Mouse (Mus musculus) ovary, adult 18-20 months (tissue): ENCODE measurements at regions not wholly inside any gene's neighbourhood (a gene's known extent, or its start where the extent isn't known, plus 50 kb on each side); places are given as distances from the start of the nearest gene placed in this dataset.

Source experiments
- DNase-seq: peaks from one replicate; pipeline ENCODE4 v3.0.0; 2022; ENCODE audit warnings: low spot score, mixed read lengths

DNA sequence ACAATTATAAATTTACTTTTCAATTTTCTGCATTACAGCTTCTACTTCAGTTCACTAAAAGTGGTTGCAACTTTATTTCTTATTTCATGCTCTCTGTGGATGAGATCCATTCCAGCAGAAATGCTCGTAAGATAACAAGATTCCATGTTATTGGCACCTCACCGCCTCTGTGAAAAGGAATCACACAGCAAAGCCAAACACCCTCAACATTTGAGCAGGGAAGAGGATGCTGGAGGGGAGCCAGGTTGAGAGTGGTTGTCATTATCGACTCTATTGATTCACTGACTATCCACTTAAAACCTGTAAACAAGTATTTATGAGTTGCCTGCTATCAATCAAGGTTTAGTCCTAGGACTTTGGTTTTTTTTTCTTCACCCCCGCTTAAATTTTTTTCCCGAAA lies 261.1 kb upstream of the Ccdc54 start:
- no peak for DNase-seq

DNA sequence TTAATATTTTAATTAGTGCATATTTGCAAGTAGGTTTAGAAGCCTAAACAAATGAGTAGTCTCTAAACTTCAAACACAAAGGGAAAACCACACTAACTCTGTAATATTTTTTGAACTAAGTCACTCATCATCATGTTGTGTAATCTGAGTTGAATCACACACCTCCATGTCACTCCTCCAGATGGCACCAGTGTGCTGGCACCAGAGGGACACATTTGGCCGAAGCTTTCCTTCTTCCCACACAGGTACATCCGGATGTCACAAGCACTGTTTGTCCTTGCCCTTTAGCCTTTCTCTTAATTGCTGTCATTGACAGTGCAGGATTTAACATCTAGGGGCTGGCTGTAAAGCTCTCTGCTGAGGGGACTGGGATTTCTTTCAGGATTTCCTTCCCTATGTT lies 256.7 kb upstream of the Ccdc54 start:
- DNase-seq: no peak

DNA sequence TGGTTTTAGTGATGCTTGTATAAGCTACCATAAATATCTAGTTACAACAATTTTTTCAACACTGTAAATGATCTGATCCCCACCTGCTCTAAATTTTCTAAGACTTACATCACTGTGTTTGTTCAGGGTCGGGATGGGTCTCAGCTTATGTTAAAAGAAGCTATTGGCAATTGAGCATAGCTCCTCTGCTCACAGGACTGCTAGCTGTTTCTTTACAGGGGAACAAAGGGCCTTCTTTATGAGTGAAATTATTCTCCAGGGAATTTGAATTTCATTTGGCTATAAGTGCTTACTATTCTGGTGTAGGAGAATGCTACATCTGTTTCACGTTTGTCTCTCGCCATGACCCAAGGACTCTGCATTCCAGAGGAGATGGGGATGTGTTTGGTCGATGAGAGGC lies 255.6 kb upstream of the Ccdc54 start:
- no peak for DNase-seq

DNA sequence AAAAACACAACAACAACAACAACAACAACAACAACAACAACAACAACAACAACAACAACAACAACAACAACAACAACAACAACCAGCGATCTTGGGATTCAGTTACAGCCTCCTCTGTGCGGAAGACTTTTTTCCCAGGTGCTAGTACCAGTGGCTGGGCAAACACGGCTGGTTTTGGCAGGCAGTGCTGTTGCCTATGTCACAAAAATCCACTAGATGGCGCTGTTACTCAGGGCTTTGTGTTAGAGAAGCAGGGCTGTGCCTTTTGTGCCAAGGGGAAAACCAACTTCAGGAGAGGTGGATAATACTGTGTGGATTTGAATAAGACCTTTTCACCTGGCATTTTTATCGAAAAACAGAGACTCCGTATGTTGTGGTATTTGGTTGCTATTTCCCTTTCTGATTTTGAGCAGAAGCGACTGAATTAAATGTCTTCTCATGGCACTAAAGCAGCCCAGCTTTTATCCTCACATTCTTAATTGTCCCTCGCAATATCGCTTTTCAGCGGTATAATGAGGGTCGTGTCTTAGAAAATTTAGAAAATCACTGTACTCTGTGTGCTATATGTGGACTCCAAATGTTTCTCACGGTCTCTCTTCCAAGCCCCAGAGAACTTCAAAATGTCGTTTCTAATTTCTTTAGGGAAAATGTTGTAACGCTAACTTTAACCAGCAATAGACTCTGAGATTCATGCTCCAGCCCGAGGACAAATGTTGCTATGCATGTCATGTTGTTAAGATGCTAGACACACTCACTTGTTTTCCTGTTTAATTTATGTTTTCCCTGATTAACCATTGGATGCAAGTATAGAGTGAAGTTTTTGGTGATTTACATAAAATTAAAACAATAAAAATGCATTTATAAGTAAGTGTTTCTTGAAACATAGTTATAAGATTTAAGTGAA lies 251.0 kb upstream of the Ccdc54 start:
- peak; percentile 46 for DNase-seq

DNA sequence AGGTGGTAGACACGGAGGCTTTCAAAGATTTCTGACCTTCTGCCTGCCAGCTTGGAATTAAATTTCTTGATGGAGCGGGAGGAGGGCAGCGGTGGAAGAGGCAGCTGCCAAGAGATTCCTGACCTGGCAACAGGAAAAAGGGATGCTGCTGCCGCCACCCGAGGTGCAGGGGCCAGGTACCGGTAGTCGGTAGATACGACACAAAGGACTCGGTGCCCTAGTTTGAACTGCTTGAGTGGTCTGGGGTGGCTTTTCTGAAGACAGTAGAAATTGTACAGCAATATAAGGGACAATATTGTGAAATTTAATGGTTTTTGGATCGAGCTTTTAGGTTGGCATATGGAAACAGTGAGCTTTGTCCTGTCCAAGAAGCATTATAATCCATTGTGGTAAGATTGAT lies 250.3 kb upstream of the Ccdc54 start:
- no peak for DNase-seq

DNA sequence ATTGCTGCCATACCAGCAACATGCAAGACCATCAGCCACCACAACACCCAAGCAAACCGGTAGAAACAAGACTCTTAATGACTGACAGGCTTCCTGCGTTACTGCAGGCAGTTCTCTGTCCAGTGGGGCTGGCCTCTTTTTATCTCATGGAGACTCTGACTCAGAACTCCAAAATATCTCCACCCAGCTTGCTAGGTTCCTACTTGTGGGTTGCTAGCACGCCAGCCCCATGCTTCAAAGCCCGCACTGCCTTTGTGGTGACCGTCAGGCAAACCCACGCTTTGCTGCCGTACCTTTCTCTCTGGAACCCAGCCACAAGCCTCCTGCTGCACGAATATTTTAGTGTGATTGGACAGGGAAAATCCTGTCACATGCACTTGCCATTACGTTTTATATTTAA lies 248.7 kb upstream of the Ccdc54 start:
- DNase-seq: no peak

DNA sequence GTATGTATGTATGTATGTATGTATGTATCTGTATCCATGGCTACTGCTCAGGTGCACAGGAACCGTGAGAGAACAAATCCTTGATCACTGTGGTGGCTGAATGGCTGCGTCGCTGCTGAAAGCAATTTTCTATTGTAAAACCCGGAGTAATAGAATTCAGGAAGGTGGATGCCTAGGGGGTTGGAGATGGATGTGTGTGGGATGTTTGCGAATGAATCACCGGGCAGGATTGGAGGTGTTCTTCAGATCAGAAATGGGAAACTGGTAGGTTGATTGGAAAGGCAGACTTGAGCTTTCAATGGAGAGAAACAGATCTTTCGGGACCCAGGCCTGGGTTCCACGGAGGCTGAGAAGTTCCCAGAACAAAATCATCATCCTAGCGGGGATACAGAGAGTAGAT lies 246.5 kb upstream of the Ccdc54 start:
- no peak for DNase-seq

DNA sequence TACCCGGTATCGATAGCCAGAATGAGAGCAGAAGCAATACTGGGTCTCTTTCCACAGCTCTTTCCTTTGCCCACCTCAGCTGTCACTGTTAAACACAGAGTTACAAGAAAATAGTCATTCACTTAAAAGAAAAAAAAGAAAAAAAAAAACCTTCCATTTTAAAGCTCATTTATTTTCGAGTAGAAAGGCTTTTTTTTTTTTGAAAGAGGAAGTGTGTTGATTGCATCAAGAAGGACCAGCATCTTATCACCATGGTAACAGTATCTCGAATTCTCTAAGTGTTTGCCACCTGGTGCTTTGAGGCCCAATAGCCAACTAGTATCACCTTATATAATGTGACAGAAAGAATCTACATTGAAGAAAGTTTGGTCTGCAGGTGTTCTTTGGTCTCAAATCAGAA lies 245.5 kb upstream of the Ccdc54 start:
- DNase-seq: no peak

DNA sequence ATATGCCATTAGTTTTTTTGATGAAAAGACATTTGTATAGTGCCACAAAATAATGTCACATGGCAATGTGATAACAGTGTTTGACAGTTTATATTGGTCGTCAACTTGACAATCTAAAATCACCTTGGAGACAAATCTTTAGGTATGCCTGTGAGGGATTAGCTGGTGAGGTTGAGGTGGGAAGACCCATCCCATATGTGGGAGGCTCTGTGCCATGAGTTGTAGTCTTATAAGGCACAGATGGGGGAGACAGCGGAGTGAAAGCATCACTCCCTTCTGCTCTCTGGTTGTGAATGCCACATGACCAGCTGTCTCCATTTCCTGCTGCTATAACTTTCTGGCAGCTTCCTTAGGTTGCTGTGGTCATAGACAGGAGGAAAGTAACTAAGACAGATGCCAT lies 242.4 kb upstream of the Ccdc54 start:
- no peak for DNase-seq

DNA sequence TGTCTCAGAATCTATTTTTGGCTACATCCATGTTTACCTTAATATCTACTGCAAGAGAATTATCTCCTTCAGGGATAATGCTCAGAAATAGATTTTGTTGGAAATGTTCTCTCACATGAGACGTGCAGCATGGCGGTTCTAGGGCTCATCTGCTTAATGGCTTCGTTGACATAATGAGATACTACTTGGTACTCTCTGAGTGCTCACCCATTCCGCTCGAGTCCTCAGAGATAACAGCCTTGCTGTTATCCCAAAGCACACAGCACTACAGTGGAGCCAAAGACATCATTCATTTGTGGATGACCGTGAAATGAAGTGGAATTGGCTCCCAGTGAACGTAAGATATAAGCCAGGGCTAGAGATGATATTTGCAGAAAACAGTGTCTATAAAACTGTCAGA lies 231.4 kb upstream of the Ccdc54 start:
- no peak for DNase-seq

DNA sequence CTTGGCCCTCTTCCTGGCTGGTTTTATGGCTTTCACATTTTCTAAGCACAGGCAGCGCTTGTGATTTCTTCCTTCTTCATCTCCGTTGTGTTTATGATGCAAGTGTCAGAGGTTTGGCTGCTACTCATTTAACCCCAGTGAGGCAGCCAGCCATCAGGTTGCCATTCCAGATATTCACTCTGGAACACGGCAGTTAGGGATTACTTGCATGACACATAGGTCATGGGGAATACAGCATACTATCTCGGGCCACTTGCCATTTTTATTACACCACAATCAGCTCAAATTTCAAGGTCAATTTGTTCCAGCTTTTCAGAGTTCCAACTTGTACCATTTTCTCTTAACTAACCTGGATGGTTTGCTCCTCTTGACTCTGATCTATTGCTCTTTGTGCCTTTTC lies 223.7 kb upstream of the Ccdc54 start:
- no peak for DNase-seq

DNA sequence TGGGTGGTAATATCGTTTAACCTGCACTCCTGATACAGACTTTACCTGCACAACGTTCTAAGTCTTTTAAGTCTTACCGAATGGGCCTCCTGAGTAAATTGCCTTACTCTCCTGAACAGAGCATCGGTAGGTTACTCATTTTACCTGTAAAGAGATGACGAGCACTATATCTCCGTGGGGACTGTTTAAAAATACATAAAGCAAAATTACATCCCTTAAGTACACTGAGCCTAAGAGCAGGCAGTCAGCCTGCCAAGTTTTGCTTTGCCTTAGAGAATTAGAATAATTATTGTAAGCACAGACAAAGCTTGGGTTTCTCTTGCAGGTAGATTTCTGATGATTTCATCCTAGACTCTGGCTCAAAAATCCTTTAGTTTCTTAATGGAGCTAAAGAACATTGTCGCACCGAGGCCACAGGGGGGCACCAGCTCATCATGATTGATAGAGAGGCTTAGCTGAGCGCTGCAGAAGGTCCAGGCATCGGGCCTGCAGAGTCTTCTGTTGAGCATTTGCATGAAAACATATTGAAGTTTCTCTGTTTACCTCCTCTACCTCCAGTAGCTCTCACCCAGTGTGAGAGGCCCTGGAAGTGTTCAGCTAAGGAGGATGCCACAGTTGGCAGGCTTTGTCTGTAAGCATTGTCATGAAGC lies 208.3 kb upstream of the Ccdc54 start:
- DNase-seq: no peak

DNA sequence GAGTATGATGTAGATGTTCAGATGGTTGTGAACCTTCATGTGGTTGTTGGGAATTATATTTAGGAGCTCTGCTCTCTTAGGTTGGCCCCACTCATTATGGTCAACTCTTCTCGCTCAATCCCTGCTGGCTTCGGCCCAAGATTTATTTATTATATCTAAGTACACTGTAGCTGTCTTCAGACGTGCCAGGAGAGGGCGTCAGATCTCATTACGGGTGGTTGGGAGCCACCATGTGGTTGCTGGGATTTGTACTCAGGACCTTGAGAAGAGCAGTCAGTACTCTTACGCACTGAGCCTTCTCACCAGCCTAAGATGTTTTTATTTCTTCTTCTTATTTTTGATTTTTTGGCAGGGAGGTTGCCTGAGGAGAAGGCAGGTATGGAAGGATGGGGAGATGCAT lies 207.1 kb upstream of the Ccdc54 start:
- no peak for DNase-seq

DNA sequence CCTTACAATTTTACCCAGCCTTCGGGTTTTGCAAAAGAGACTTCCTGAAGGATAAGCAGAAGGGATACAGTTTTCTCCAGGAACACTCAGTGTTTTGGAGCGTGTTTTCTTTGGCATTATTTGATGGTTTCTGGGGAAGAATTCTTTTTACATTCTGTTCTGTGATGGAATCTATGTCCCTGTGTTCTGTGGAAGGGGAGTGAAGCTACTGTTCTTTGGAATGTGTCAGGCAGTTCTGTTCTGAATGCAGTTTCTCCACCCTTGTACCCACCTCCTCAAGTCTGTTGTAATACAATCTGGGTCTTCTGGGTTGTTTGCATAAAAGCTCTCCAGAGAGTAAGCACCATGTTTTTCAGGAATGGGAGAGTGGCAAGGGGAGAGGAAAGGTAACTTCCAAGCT lies 202.0 kb upstream of the Ccdc54 start:
- no peak for DNase-seq

DNA sequence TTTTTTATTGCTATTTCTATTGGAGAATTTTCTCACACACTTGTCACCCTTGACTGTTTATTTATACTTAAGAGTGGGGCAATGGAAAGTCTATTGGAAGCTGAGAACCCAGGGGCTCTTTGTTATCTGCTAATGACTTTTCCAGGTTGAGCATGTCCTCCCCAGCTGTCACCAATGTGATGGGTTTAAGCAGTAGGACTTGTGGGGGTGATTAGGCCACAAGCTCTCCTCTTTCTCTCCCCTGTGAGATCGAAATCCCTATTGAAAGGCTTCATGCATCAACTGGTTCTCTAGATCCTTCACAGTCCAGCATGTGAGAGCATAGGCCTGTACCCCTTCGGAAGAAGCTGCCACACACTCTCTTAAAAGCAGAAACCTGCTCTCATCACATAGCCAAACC lies 201.6 kb upstream of the Ccdc54 start:
- no peak for DNase-seq

DNA sequence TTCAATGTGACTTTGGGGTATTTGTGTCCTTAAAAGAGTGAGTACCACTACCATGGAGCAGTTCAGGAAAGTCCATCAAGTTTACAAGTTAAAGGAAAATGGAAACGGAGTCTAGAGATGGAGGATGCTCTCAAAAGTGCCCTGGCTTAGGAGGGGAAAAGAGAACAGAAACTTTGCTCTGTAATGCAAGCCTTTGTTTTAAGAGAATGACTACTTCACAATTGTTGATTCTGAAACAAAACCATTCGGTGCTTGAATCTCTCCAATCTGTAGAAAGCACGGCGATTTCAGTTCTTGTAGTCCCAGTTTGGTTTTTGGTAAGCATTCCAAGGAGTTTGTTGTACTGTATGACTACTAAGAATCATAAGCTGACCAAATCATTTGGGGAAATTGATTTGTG lies 197.7 kb upstream of the Ccdc54 start:
- no peak for DNase-seq

DNA sequence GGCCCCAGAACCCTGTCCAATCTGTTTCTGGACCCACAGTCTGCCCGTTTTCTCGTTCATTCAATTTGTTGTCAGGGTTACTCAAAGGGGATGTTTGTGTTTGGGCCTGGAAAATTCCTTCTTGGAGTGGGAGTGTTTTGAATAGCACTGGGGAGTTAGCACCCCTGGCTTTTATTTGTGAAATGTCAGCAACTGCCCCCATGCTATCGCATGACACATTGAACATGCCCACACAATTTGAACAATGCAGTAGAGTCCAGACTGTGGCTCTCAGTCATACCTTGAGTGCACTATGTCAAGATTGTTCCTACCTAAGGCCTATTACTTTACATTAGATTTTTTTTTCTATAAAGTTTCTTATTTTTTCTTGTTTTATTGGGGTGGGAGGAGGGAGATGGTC lies 195.2 kb upstream of the Ccdc54 start:
- DNase-seq: no peak

DNA sequence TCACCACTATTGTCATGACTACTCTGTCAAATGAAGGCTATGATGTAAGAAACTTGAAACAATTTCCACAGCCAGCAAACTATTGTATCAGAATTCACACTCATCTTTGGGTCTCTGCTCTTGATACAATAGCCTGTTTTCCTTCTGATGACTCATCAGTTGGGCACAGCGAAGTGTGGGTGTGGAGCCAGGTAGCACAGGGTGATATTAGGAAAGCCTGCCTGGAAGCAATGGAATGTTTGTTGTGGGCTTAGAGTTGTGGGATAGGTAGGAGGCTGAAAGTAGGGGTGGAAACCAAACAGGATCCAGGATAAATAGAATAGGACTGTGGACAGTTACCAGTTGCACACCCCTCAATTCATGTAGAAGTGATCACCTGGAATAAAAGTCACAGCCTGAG lies 194.4 kb upstream of the Ccdc54 start:
- DNase-seq: no peak

DNA sequence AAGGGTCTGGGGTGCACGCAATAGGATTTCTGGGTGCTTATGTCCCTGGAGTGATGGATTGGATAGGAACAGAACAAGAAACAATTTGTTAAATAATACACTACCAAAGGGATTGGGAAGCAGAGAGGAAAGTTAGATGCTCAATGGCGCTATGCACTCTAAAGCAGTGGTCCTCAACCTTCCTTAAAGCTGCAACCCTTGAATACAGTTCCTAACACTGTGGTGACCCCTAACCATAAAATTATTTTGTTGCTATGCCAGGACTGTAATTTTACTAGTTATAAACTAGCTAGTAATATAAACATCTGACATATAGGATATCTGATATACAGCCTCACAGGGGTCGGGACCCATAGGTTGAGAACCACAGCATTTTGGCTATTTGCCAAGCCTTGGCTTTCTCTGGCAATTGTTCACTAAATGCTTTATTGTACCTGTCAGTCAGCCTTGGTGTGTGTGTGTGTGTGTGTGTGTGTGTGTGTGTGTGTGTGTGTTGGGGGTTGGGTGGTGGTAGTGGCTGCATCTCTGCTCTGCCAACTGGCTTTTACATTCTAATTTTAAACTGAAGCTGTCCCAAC lies 193.8 kb upstream of the Ccdc54 start:
- no peak for DNase-seq

DNA sequence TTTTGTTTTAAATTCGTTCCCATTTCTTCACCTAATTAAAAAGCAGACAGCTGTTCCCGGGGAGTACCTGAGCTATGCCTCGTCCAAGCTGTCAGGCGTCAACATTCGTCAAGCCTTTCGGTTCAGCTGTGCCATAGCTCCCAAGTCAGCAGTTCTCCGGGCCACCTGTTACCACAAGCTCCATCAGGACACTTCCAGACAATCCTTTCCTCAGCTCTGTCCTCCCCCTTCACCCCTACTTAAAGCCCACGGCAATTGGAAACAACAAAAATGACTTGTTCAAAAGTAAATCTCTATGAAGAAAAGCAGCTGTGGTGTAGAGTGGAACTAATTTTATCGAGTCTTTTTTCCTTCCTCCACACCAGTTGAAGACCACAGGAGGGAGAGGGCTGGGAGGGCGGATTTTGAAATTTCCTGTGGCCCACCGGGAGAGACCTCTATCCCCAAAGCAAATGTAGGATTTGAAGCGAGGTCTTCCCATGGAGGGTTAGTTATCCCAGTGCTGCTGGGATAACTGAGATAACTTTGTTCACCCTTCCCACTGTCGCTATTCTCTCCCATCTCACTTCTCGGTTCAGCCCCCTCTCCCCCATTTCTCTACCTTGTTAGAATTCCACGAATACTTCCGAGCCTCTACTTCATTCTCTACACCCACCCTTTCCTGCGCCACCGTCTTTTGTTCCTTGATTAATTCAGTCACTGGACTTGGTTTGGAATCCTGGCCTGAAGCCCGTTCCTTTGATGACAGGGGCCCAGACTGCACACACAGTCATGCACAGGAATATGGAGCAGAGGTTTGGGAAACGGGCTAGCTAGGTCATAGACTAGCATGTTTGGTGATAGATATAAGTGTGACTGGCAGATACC lies 193.1 kb upstream of the Ccdc54 start:
- no peak for DNase-seq

DNA sequence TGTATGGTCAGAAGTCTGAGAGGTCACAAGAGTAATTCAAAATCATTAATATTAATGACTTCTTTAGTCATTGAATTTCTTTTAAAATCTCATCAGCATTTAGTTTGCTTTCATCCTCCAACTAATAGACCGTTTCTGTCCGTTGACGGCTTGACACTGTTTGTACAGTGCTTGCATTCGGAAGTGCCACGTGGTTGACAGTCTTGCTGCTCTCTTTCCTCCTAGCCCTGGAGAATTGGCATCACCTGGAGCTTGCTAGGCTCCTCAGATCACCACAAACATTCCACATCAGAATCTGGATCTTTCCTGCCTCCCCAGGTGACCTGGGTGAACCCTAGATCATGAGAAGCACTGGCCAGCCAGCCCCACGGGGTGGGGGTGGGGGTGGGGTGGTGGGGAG lies 192.3 kb upstream of the Ccdc54 start:
- DNase-seq: no peak

DNA sequence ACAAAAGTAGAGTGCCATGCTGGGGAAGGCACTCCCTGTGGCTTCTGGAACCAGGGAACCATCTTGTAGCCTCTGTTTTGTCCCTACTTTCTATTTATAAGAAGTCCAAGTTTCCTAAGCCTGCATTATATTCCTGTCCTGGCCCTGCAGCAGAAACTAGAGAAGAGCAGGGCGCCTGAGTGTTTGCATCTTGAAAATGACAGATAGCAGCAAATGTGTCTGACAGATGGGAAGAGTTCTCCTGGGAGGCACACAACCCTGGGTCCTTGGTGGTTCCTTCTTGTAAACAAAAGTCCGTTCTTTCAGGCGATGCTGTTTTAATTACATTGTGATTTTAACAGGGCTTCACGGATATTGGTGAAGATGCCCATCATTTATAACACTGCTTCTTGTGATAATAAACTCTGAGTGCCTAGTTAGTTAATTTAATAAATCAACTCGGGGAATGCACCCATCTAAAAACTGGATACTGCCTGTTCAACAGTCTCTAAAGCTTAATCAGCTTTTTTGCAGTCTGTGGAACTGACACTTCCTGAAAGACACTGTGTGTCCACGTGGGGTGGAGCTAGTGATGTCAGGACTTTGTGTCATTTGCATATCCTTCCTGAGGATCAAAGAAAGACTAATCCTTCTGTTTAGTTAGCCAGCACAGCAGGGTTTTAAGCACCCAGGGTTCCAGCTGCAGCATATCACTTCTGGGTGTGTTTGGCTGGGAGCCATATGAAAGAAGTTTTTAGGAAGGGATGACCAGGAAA lies 188.3 kb upstream of the Ccdc54 start:
- DNase-seq: no peak
